Mouse (Mus musculus) lung, embryonic 15.5 days (tissue): ENCODE data around the gene Lgals3bp. TPM values are rescaled to one million over a fixed set of nuclear protein-coding genes. Genes with fewer than 3 reads are reported as not detected.

ENCODE experiments used
- ATAC-seq: fragments of 200-750 bp; cut with Nextera tagmentation; 2 replicates; pipeline ENCODE4 v1.8.0; 2017; ENCODE audit warnings: moderate number of reproducible peaks, borderline replicate concordance; ENCODE audit not compliant: low FRiP score, low TSS enrichment; ENCODE audit errors: extremely low read depth
- H3K27ac ChIP-seq: fragments of 300-500 bp; sonication (generic); 2 replicates; pipeline ENCODE4 v1.5.1; 2015; ENCODE audit warnings: moderate library complexity, mild to moderate bottlenecking, inconsistent platforms
- H3K27me3 ChIP-seq: fragments of 300-500 bp; sonication (generic); 2 replicates; pipeline ENCODE4 v1.6.1; 2015; ENCODE audit warnings: inconsistent platforms
- H3K36me3 ChIP-seq: fragments of 300-500 bp; sonication (generic); 2 replicates; pipeline ENCODE4 v1.6.1; 2015; ENCODE audit warnings: inconsistent platforms
- H3K4me1 ChIP-seq: fragments of 300-500 bp; sonication (generic); 2 replicates; pipeline ENCODE4 v1.6.1; 2015; ENCODE audit warnings: inconsistent platforms
- H3K4me2 ChIP-seq: fragments of 300-500 bp; sonication (generic); 2 replicates; pipeline ENCODE4 v1.6.1; 2015; ENCODE audit warnings: inconsistent platforms, mild to moderate bottlenecking, moderate library complexity
- H3K4me3 ChIP-seq: fragments of 300-500 bp; sonication (generic); 2 replicates; pipeline ENCODE4 v1.5.1; 2015; ENCODE audit warnings: mild to moderate bottlenecking, inconsistent platforms
- H3K9ac ChIP-seq: fragments of 300-500 bp; sonication (generic); 2 replicates; pipeline ENCODE4 v1.6.1; 2015; ENCODE audit warnings: inconsistent platforms
- H3K9me3 ChIP-seq: fragments of 300-500 bp; sonication (generic); 2 replicates; pipeline ENCODE4 v1.6.1; 2016; ENCODE audit warnings: inconsistent platforms
- WGBS: fragments of 180-500 bp; shearing (Covaris S2); methylation state at CpG from one replicate; pipeline ENCODE4 v1.1.7; 2015; 5-methylcytosine and 5-hydroxymethylcytosine counted together
- polyA plus RNA-seq: library from polyadenylated mRNA; unstranded; fragments of >200 nt; fragmentation: Nextera tagmentation; extraction: Ambion mirVana; gene quantifications from 2 replicates; pipeline ENCODE4 v1.2.1, GENCODE M21; 2015

Lgals3bp gene
- polyA plus RNA-seq, 1 experiment from 2014 or later: 6.9 TPM

DNA sequence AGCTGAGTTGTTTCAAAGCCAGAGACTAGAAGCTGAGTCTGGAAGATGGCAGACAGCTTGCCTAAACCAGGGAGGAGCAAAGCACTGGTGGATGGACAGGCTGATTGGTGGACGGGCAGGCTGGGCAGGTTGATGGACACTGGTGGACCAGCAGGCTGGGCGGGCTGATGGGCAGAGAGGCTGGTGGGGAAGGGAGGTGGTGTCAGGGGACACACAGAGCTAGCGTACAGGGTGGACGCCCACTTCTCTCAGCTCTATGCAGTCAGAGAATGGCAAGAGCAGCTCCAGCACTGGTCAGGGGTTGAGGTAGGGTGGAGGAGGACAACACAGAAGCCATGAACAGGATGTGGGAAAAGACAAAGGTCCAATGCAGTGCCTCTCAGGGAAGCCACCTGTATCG is 32.6 kb downstream of the Lgals3bp start:
- 71% methylated on average over 5 of the region's 5 CpGs for WGBS
- no peaks in the 10 kb centered on the region for H3K36me3 ChIP-seq
- H3K4me3 ChIP-seq: no peak overlapping the region
- H3K27ac ChIP-seq: no peak overlapping the region
- no peak overlapping the region for H3K4me2 ChIP-seq
- ATAC-seq: no peak
- no peaks in the 10 kb centered on the region for H3K9me3 ChIP-seq
- H3K4me1 ChIP-seq: peaks cover 6% of the 10 kb centered on the region; the same call in 1 of the 2 replicates
- no peak overlapping the region for H3K9ac ChIP-seq
- H3K27me3 ChIP-seq: no peaks in the 10 kb centered on the region

GRCm38 (mm10) chr11:118368330-118368729 is 33.6 kb downstream of the Lgals3bp start:
- Histone ChIP-seq H3K27ac (no peak overlapping the region), H3K4me3 (no peak overlapping the region), H3K9me3 (no peaks in the 10 kb centered on the region), H3K4me1 (peaks cover 12% of the 10 kb centered on the region), H3K4me2 (no peak overlapping the region), H3K36me3 (no peaks in the 10 kb centered on the region), H3K9ac (no peak overlapping the region), H3K27me3 (no peaks in the 10 kb centered on the region)
- ATAC-seq: no peak
- WGBS: 51% methylated on average over 3 of the region's 3 CpGs

DNA sequence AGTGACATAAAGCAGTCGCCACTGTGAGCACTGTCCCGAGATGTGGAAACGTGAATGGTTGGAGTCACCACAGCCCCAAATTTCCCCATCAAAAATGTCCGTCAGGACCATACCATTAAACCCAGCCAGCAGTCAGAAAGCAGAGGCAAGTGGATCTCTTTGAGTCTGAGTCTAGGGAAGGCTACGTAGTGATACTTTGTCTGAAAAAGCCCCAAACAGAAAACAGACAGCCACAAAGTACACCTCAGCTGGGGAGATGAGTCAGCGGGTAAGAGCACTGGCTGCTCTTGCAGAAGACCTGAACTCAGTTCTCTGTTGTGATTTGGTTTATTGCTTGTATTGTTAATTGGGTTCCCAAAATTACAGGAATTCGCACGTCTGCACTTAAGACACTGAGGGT is 35.3 kb downstream of the Lgals3bp start:
- Histone ChIP-seq H3K4me1 (peaks cover 26% of the 10 kb centered on the region), H3K9me3 (no peaks in the 10 kb centered on the region), H3K4me3 (no peak overlapping the region), H3K27ac (no peak overlapping the region), H3K4me2 (no peak overlapping the region), H3K9ac (no peak overlapping the region), H3K27me3 (no peaks in the 10 kb centered on the region), H3K36me3 (no peaks in the 10 kb centered on the region)
- WGBS: 72% methylated on average over 8 of the region's 8 CpGs
- ATAC-seq: no peak

DNA sequence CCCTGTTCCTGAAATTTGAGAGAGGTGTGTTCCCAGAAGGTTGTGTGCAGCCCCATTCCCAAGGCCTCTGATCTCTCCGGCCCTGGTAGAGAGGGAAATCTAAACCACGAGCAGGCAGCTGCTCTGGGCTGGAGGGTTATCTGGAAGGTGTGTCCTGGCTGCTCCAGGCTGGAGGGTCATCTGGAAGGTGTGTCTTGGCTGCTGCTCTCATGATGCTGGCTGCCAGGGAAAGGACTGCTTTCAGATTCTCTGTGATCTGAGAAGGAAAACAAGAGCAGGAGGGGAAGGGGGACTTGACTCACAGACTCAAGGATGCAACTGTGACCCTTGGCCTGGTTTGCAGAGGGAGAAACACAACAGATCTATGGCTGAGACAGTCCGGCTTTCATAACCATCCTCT is 35.8 kb downstream of the Lgals3bp start:
- no peak for ATAC-seq
- Histone ChIP-seq H3K4me3 (no peak overlapping the region), H3K27me3 (no peaks in the 10 kb centered on the region), H3K36me3 (no peaks in the 10 kb centered on the region), H3K9ac (no peak overlapping the region), H3K4me2 (no peak overlapping the region), H3K9me3 (no peaks in the 10 kb centered on the region), H3K4me1 (peaks cover 30% of the 10 kb centered on the region), H3K27ac (no peak overlapping the region)
- WGBS: 57% methylated on average over 3 of the region's 3 CpGs

GRCm38 (mm10) chr11:118365171-118365570 is 36.7 kb downstream of the Lgals3bp start:
- 51% methylated on average over 7 of the region's 7 CpGs for WGBS
- Histone ChIP-seq H3K9ac (no peak overlapping the region), H3K4me3 (no peak overlapping the region), H3K36me3 (no peaks in the 10 kb centered on the region), H3K4me1 (peaks cover 39% of the 10 kb centered on the region), H3K27me3 (no peaks in the 10 kb centered on the region), H3K4me2 (no peak overlapping the region), H3K27ac (peak overlapping the region; percentile 20; the same call in 1 of the 2 replicates), H3K9me3 (no peaks in the 10 kb centered on the region)
- 0 out of 2 replicates have a peak, but pooled peaks have one; percentile 17 for ATAC-seq

DNA sequence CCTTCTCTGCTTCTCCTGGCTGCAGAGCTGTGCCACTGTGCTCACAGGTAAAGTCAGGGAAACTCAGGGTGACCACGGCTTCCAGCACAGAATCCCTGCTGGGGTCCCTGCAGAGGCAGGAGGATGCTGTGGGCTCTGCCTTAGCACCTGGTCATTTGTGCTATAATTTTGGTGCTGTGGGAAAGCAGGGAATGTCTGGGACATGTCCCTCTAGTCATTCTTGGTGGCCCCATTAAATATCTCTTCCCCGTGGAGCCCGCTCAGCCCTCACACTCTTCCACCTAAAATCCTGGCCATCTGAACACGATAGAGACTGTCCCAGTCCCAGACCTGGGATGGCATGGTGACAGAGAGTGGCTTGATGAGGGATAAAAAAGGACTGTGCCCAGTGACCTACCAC is 37.9 kb downstream of the Lgals3bp start:
- no peaks in the 10 kb centered on the region for H3K36me3 ChIP-seq
- H3K4me1 ChIP-seq: peaks cover 40% of the 10 kb centered on the region
- no peak overlapping the region for H3K27ac ChIP-seq
- H3K4me3 ChIP-seq: no peak overlapping the region
- no peaks in the 10 kb centered on the region for H3K9me3 ChIP-seq
- no peak overlapping the region for H3K9ac ChIP-seq
- no peak overlapping the region for H3K4me2 ChIP-seq
- ATAC-seq: no peak
- no peaks in the 10 kb centered on the region for H3K27me3 ChIP-seq
- WGBS: 82% methylated on average over 4 of the region's 4 CpGs

- peak; percentile 83 for ATAC-seq
- Histone ChIP-seq H3K9me3 (no peaks in the 10 kb centered on the region), H3K4me2 (peak overlapping the region; percentile 37), H3K36me3 (no peaks in the 10 kb centered on the region), H3K9ac (no peak overlapping the region), H3K27me3 (no peaks in the 10 kb centered on the region), H3K4me3 (no peak overlapping the region), H3K4me1 (peaks cover 40% of the 10 kb centered on the region), H3K27ac (peak overlapping the region; percentile 77)
- WGBS: 1% methylated on average over 8 of the region's 8 CpGs
These were observed 38.8 kb downstream of the Lgals3bp start for GRCm38 (mm10) chr11:118362971-118363518.

GRCm38 (mm10) chr11:118362501-118362900 is 39.4 kb downstream of the Lgals3bp start:
- Histone ChIP-seq H3K9ac (no peak overlapping the region), H3K4me1 (peaks cover 40% of the 10 kb centered on the region), H3K4me3 (no peak overlapping the region), H3K27ac (peak overlapping the region; percentile 77), H3K9me3 (no peaks in the 10 kb centered on the region), H3K36me3 (no peaks in the 10 kb centered on the region), H3K27me3 (no peaks in the 10 kb centered on the region), H3K4me2 (0 out of 2 replicates have a peak overlapping the region, but pooled peaks have one; percentile 37)
- 46% methylated on average over 1 of the region's 1 CpGs for WGBS
- no peak for ATAC-seq

- Histone ChIP-seq H3K9me3 (no peaks in the 10 kb centered on the region), H3K27me3 (no peaks in the 10 kb centered on the region), H3K27ac (peak overlapping the region; percentile 34; the same call in 1 of the 2 replicates), H3K4me3 (no peak overlapping the region), H3K4me2 (no peak overlapping the region), H3K36me3 (no peaks in the 10 kb centered on the region), H3K4me1 (peaks cover 41% of the 10 kb centered on the region), H3K9ac (no peak overlapping the region)
- ATAC-seq: no peak
- WGBS: 27% methylated on average over 10 of the region's 10 CpGs
These were observed 41.0 kb downstream of the Lgals3bp start for GRCm38 (mm10) chr11:118360907-118361341.

DNA sequence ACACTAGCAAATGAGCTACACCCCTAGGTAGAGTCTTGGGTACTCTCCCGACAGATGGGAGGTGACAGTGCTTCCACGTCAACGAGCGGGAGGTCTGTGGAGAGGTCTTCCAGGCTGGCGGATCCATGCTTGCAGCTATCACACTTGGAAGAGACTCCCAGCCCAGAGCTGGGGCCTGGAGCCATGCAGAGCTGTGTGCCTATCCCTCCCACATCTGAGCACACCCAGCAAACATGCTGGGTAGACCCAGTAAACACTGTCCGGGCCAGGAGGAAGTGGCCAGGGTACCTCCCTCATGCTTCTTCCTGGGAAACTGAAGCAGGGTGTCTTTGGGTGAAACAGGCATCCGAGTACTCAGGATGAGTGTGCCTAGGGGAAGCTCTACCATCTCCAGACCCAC is 41.4 kb downstream of the Lgals3bp start:
- Histone ChIP-seq H3K4me1 (peaks cover 46% of the 10 kb centered on the region), H3K4me2 (no peak overlapping the region), H3K9ac (no peak overlapping the region), H3K27ac (peak overlapping the region; percentile 34; the same call in 1 of the 2 replicates), H3K27me3 (no peaks in the 10 kb centered on the region), H3K36me3 (no peaks in the 10 kb centered on the region), H3K9me3 (no peaks in the 10 kb centered on the region), H3K4me3 (no peak overlapping the region)
- ATAC-seq: no peak
- 48% methylated on average over 7 of the region's 7 CpGs for WGBS

GRCm38 (mm10) chr11:118355640-118356039 is 46.3 kb downstream of the Lgals3bp start, which contains the start of gene Timp2:
TSS of gene Timp2 (minus strand) at chr11:118355740.
- Histone ChIP-seq H3K4me2 (peak within 1 kb of the TSS; percentile 80), H3K4me1 (peaks cover 34% of the 10 kb centered on the region), H3K9ac (peak within 1 kb of the TSS; percentile 88), H3K36me3 (no peaks in the 10 kb centered on the region), H3K27me3 (no peaks in the 10 kb centered on the region), H3K4me3 (peak within 1 kb of the TSS; percentile 78), H3K9me3 (no peaks in the 10 kb centered on the region), H3K27ac (peak within 1 kb of the TSS; percentile 89)
- no peak for ATAC-seq
- WGBS: 32% methylated on average over 6 of the region's 6 CpGs

- Histone ChIP-seq H3K27ac (peak overlapping the region; percentile 89), H3K4me3 (peak overlapping the region; percentile 78), H3K4me1 (peaks cover 29% of the 10 kb centered on the region), H3K36me3 (no peaks in the 10 kb centered on the region), H3K4me2 (peak overlapping the region; percentile 80), H3K9ac (peak overlapping the region; percentile 88), H3K9me3 (no peaks in the 10 kb centered on the region), H3K27me3 (no peaks in the 10 kb centered on the region)
- under 1% methylated on average over 35 of the region's 43 CpGs for WGBS
- ATAC-seq: peak; percentile 92
These were observed 46.7 kb downstream of the Lgals3bp start for GRCm38 (mm10) chr11:118355205-118355604.
